Mouse (Mus musculus): ENCODE results near the gene Bahcc1. TPM values are rescaled to one million over a fixed set of nuclear protein-coding genes. Genes with fewer than 3 reads are reported as not detected.
A peak's percentile ranks its signal among the peaks of the same experiment; 100 is the strongest.

The Bahcc1 gene
- total and polyA plus RNA-seq, 3 experiments = 0.04 TPM; not detected in 2

GRCm38 (mm10) chr11:120231379-120231778 is 1.4 kb upstream of the Bahcc1 start:
- Histone ChIP-seq H3K27ac (ENCODE audit: insufficient read depth, low read depth) (peak overlapping the region; percentile 70; the same call in 1 of the 2 replicates), H3K4me1 (ENCODE audit: control insufficient read depth in 1 of 2, insufficient read depth in 2 of 2) (peaks cover 0 to 3% of the 10 kb centered on the region in 2 experiments; a peak in 2 of 4 replicates), H3K27me3 (replicated peaks) (peaks cover 23% of the 10 kb centered on the region), H3K9me3 (replicated peaks; ENCODE audit: low read length) (peaks cover 56% of the 10 kb centered on the region), H3K79me2 (replicated peaks; ENCODE audit: control insufficient read depth, extremely low read depth, insufficient read depth, poor library complexity, severe bottlenecking) (no peaks in the 10 kb centered on the region), H3K9ac (ENCODE audit: insufficient read depth, low read depth) (peak overlapping the region; percentile 75), H3K4me2 (ENCODE audit: insufficient read depth, low read depth, poor library complexity, severe bottlenecking) (no peak overlapping the region), H3K36me3 (replicated peaks in 1 of 2; ENCODE audit: control insufficient read depth in 1 of 2, insufficient read depth in 1 of 2, low read length in 1 of 2) (no peaks in the 10 kb centered on the region), H3K4me3 (replicated peaks in 1 of 3; ENCODE audit: low read depth in 2 of 3, low read length in 2 of 3, poor library complexity in 1 of 3) (peak overlapping the region; percentile 55 to 84 (median 57))
- in situ Hi-C loops (cut with MboI; ENCODE audit: low pct_ligation_motif_present, low pct_unique_long_range_greater_than_20kb, low sequenced_read_pairs) = no loop called here
- dilution Hi-C loops (cut with MboI; ENCODE audit: extremely low pct_ligation_motif_present, extremely low pct_unique_long_range_greater_than_20kb, low sequenced_read_pairs) = no loop called here
- no peak for TF ChIP-seq USF2 (conservative IDR thresholded peaks at IDR 0.05; ENCODE audit: low read depth, low read length)
- no peak for TF ChIP-seq CHD1 (IDR thresholded peaks at IDR 0.05; ENCODE audit: low read depth, low read length)
- peak; percentile 51; the same call in 1 of the 2 replicates for TF ChIP-seq HCFC1 (IDR thresholded peaks at IDR 0.05; ENCODE audit: low read depth, low read length)
- no peak for TF ChIP-seq ELF1 (IDR thresholded peaks at IDR 0.05; ENCODE audit: low read depth, low read length)
- peak; percentile 43; the same call in 1 of the 2 replicates for TF ChIP-seq SIN3A (IDR thresholded peaks at IDR 0.05; ENCODE audit: low read length)
- peak; percentile 52; the same call in 1 of the 2 replicates for TF ChIP-seq POLR2A (IDR thresholded peaks at IDR 0.05; ENCODE audit: low read depth, low read length)
- TF ChIP-seq ZNF384 (IDR thresholded peaks at IDR 0.05; ENCODE audit: low read depth, low read length) = peak; percentile 46; the same call in 1 of the 2 replicates
- peak; percentile 30; the same call in 1 of the 2 replicates for TF ChIP-seq IRF4 (IDR thresholded peaks at IDR 0.05; ENCODE audit: low read depth, low read length)
- no peak for TF ChIP-seq ZC3H11A (IDR thresholded peaks at IDR 0.05; ENCODE audit: low read depth, low read length)
- peak; percentile 42; the same call in 1 of the 2 replicates for TF ChIP-seq TCF12 (IDR thresholded peaks at IDR 0.05; ENCODE audit: low read depth, low read length)
- TF ChIP-seq ETS1 (conservative IDR thresholded peaks at IDR 0.05; ENCODE audit: low read depth, low read length) = no peak
- TF ChIP-seq GABPA (IDR thresholded peaks at IDR 0.05; ENCODE audit: insufficient replicate concordance, low read depth, low read length) = no peak
- TF ChIP-seq KAT2A (IDR thresholded peaks at IDR 0.05; ENCODE audit: insufficient replicate concordance, low read length) = no peak
- peak; percentile 44; the same call in 1 of the 2 replicates for TF ChIP-seq MXI1 (IDR thresholded peaks at IDR 0.05; ENCODE audit: low read depth, low read length)
- TF ChIP-seq NRF1 (IDR thresholded peaks at IDR 0.05; ENCODE audit: low read depth, low read length) = 0 out of 2 replicates have a peak, but pooled peaks have one; percentile 14
- TF ChIP-seq E2F4 (IDR thresholded peaks at IDR 0.05; ENCODE audit: insufficient replicate concordance, low read depth, low read length) = no peak
- TF ChIP-seq RCOR1 (conservative IDR thresholded peaks at IDR 0.05; ENCODE audit: low read depth, low read length) = peak; percentile 89
- 0 out of 2 replicates have a peak, but pooled peaks have one; percentile 33 for TF ChIP-seq MEF2A (IDR thresholded peaks at IDR 0.05; ENCODE audit: borderline replicate concordance, low read depth, low read length)
- no peak for TF ChIP-seq UBTF (IDR thresholded peaks at IDR 0.05; ENCODE audit: low read depth, low read length)
- TF ChIP-seq ZMIZ1 (IDR thresholded peaks at IDR 0.05; ENCODE audit: low read depth, low read length) = no peak
- no peak for TF ChIP-seq CTCF (conservative IDR thresholded peaks at IDR 0.05 in 1 of 2, IDR thresholded peaks at IDR 0.05 in 1 of 2; ENCODE audit: low read depth in 2 of 2, low read length in 2 of 2)
- TF ChIP-seq CHD2 (IDR thresholded peaks at IDR 0.05; ENCODE audit: low read length) = no peak
- TF ChIP-seq MAX (IDR thresholded peaks at IDR 0.05; ENCODE audit: low read length) = no peak
- DNase-seq (ENCODE audit: extremely low read depth) = peak; percentile 83
